Mouse (Mus musculus): ENCODE data around the gene Fhit.

DNA sequence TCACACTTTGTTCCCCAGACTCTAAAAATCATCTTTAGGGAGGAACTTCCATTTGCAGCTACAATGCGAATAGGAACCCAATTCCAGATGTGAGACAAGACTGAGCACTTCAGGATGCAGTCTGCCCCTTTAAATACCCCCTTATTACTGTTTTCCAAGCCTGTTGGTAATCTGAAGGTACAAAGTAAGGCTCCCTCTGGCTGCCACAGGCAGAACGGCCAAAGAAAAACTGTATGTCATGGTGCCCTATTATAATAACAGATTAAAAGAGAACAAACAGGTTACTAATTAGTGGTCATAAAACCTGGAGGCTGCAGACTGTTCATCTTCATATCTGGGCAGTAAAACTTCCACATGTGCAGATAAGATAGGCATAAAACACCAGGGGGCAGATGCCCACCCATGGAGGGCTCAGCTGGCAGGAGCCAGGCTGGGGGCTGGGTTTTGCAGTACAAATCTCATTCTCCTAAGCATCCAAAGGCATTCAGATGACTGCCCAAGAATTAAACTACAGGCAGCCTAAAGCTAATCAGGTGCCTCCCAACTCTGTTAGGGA, 1439.8 kb downstream of the Fhit start:
- no peak for TF ChIP-seq CTCF (IDR thresholded peaks at IDR 0.05; ENCODE audit: extremely low read depth, insufficient read length, insufficient replicate concordance, low read depth, low read length)
- TF ChIP-seq POLR2A (IDR thresholded peaks at IDR 0.05; ENCODE audit: low read depth, low read length): no peak

Measured in small intestine, adult 2 months (tissue).